Mouse (Mus musculus): ENCODE results near the gene Aip. TPM values are rescaled to one million over a fixed set of nuclear protein-coding genes. Genes with fewer than 3 reads are reported as not detected.
A peak's percentile ranks its signal among the peaks of the same experiment; 100 is the strongest.

Aip gene
- polyA plus RNA-seq (2016; fragmentation: Nextera tagmentation; extraction: Ambion mirVana), result 67.3 and 69.4 TPM in 2 replicates

- H3K27me3 ChIP-seq (replicated peaks), result no peaks in the 10 kb centered on the region
- peak within 1 kb of the TSS; percentile 78 for H3K4me3 ChIP-seq
- peak within 1 kb of the TSS; percentile 69 for H3K4me2 ChIP-seq (replicated peaks)
- under 1% methylated on average over 64 of the region's 64 CpGs for WGBS
- H3K4me1 ChIP-seq, result peaks cover 14% of the 10 kb centered on the region
- ATAC-seq (ENCODE audit: low FRiP score, low read depth), result peak; percentile 93
- H3K9ac ChIP-seq, result peak within 1 kb of the TSS; percentile 82
- H3K27ac ChIP-seq, result no peak within 1 kb of the TSS
- H3K36me3 ChIP-seq, result peaks cover 29% of the 10 kb centered on the region
- no peaks in the 10 kb centered on the region for H3K9me3 ChIP-seq
Observed at GRCm38 (mm10) chr19:4125741-4126696, at the start of gene Aip. Gene Aip (minus strand): TSS chr19:4125858.

- Histone ChIP-seq H3K27ac (no peak overlapping the region), H3K4me2 (replicated peaks) (no peak overlapping the region), H3K9ac (no peak overlapping the region), H3K4me1 (peaks cover 18% of the 10 kb centered on the region), H3K9me3 (no peaks in the 10 kb centered on the region), H3K27me3 (replicated peaks) (no peaks in the 10 kb centered on the region), H3K36me3 (no peaks in the 10 kb centered on the region), H3K4me3 (no peak overlapping the region)
- no peak for ATAC-seq (ENCODE audit: low FRiP score, low read depth)
- WGBS, result 55% methylated on average over 11 of the region's 11 CpGs
Observed at GRCm38 (mm10) chr19:4172925-4173324, 47.3 kb upstream of the Aip start.

- ATAC-seq (ENCODE audit: low FRiP score, low read depth), result no peak
- no peaks in the 10 kb centered on the region for H3K9me3 ChIP-seq
- H3K4me2 ChIP-seq (replicated peaks), result no peak overlapping the region
Observed at GRCm38 (mm10) chr19:4171393-4172290, 46.0 kb upstream of the Aip start.

DNA sequence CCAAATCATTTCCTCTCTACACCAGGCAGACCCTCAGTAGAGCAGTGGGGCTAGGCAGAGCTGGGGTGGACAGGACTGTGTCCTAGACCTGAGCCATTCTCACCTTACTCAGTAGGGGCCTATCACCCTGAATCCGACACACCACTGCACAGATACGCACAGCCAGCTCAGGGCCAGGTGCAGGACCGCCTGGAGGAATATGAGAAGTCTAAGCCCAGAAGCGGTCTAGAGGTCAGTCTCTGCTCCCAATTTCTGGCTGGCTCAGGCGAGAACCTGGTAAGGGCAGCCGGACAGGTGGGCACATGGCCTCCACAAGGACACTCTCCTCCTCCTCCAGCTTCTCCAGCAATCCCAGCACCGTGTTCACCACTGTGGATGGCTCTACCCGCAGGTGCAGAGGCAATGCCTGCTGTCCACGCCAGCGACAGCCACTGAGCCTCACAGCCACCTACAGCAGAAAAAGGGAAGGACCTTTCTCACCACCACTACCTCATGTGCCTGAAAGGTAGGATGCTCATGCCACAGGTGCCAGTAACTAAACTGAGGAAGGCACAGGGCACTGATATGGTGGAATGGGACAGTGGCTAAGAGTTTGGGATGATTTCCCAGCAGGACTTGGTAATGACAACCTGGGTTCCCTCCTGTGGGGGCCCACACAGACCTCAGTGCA, 45.2 kb upstream of the Aip start:
- no peak for ATAC-seq (ENCODE audit: low FRiP score, low read depth)
- peak overlapping the region; percentile 72; the same call in 1 of the 2 replicates for H3K4me2 ChIP-seq (replicated peaks)
- H3K9ac ChIP-seq, result 0 out of 2 replicates have a peak overlapping the region, but pooled peaks have one; percentile 71
- WGBS, result 94% methylated on average over 10 of the region's 10 CpGs
- no peaks in the 10 kb centered on the region for H3K27me3 ChIP-seq (replicated peaks)
- H3K9me3 ChIP-seq, result no peaks in the 10 kb centered on the region
- H3K4me1 ChIP-seq, result peaks cover 18% of the 10 kb centered on the region
- H3K4me3 ChIP-seq, result no peak overlapping the region
- H3K27ac ChIP-seq, result no peak overlapping the region
- no peaks in the 10 kb centered on the region for H3K36me3 ChIP-seq

More at GRCm38 (mm10) chr19:4171393-4172290, 46.0 kb upstream of the Aip start:
- WGBS, result 76% methylated on average over 13 of the region's 13 CpGs
- Histone ChIP-seq H3K36me3 (no peaks in the 10 kb centered on the region), H3K9ac (no peak overlapping the region), H3K27ac (no peak overlapping the region), H3K4me3 (no peak overlapping the region), H3K27me3 (replicated peaks) (no peaks in the 10 kb centered on the region), H3K4me1 (peaks cover 18% of the 10 kb centered on the region)

GRCm38 (mm10) chr19:4169810-4170209, 44.2 kb upstream of the Aip start:
- Histone ChIP-seq H3K9me3 (no peaks in the 10 kb centered on the region), H3K27ac (peak overlapping the region; percentile 75), H3K4me2 (replicated peaks) (peak overlapping the region; percentile 72), H3K36me3 (no peaks in the 10 kb centered on the region), H3K27me3 (replicated peaks) (no peaks in the 10 kb centered on the region), H3K9ac (peak overlapping the region; percentile 71), H3K4me1 (peaks cover 10% of the 10 kb centered on the region), H3K4me3 (peak overlapping the region; percentile 40)
- 8% methylated on average over 27 of the region's 27 CpGs for WGBS
- peak; percentile 67 for ATAC-seq (ENCODE audit: low FRiP score, low read depth)

DNA sequence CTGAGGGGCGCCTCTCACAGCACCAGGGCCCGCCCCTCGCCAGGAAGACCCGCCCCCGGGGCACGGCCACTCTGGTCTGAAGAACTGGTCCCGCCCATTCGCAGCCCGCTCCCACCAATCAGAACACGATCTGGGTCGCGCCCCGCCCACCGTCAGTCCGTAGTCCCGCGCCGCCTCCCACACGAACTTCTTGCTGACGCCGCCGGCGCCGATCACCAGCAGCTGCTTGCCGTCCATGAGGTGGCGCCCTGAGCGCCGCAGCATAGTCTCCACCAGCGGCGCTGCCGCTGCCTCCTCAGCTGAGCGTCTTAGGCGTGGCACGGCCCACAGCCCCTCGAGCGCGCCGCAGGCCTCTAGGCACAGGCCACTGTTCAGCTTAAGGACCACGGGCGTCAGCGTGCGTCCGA, 43.7 kb upstream of the Aip start:
- Histone ChIP-seq H3K9me3 (no peaks in the 10 kb centered on the region), H3K4me1 (peaks cover 10% of the 10 kb centered on the region), H3K4me2 (replicated peaks) (peak overlapping the region; percentile 72), H3K36me3 (no peaks in the 10 kb centered on the region), H3K4me3 (peak overlapping the region; percentile 40), H3K9ac (peak overlapping the region; percentile 71), H3K27me3 (replicated peaks) (no peaks in the 10 kb centered on the region), H3K27ac (peak overlapping the region; percentile 75)
- under 1% methylated on average over 43 of the region's 43 CpGs for WGBS
- peak; percentile 94 for ATAC-seq (ENCODE audit: low FRiP score, low read depth)

DNA sequence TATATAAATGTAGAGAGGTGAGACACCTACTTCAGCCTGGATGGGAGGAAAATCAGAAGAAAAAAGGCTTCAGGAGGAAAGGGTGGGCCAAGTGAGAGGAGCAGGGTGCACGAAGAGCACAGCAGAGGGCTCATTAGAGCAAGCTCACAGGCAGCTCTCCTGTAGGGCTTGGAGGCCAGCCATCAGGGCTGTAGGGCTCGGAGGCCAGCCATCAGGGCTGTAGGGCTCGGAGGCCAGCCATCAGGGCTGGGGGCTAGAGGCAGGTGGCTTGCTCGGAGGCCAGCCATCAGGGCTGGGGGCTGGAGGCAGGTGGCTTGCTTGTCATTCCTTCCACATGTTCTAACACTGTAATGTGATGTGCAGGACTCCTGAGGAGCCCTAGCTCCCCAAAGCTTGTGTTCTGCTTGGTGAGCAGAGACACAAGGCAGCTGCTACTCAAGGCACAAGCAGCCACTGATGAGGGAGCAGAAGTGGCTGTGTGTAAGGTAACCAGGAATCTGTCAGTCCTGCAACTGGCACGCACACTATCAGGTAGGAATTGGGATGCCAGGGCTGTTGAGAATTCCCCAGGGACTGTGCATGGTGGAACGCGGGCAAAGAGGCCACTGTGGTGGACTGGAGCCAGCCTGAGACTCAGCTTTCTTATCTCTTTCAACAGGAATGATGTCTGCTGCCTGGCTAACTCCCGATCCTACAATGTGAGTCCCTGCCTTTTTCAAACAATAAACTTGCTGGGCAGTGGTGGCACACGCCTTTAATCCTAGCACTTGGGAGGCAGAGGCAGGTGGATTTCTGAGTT, 41.2 kb upstream of the Aip start:
- 83% methylated on average over 9 of the region's 9 CpGs for WGBS
- Histone ChIP-seq H3K27me3 (replicated peaks) (no peaks in the 10 kb centered on the region), H3K4me2 (replicated peaks) (no peak overlapping the region), H3K4me3 (no peak overlapping the region), H3K36me3 (no peaks in the 10 kb centered on the region), H3K27ac (no peak overlapping the region), H3K4me1 (peaks cover 18% of the 10 kb centered on the region), H3K9ac (no peak overlapping the region), H3K9me3 (no peaks in the 10 kb centered on the region)
- no peak for ATAC-seq (ENCODE audit: low FRiP score, low read depth)

DNA sequence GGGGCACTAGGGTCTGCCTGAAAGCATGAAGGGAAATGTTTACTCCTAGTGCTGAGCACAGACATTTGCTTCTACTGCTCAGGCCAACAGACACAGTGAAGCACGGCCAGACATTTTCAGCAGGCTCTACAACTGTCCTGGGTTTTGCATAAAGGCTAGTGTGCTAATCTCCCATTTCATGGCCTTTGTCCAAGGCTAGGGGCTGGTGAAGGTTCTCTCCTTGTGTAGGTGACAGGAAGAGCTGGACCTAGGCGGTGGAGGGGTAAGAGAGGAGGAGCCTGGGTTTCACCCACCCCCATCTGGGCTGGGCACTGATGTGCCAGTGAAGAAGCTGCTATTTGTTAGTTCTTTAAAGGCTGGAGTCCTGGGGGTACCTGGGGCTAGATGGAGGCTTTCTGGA, 39.1 kb upstream of the Aip start:
- Histone ChIP-seq H3K9me3 (no peaks in the 10 kb centered on the region), H3K9ac (no peak overlapping the region), H3K27me3 (replicated peaks) (no peaks in the 10 kb centered on the region), H3K27ac (no peak overlapping the region), H3K4me1 (peaks cover 11% of the 10 kb centered on the region), H3K4me3 (no peak overlapping the region), H3K36me3 (peaks cover 13% of the 10 kb centered on the region), H3K4me2 (replicated peaks) (no peak overlapping the region)
- 83% methylated on average over 2 of the region's 2 CpGs for WGBS
- ATAC-seq (ENCODE audit: low FRiP score, low read depth), result no peak

DNA sequence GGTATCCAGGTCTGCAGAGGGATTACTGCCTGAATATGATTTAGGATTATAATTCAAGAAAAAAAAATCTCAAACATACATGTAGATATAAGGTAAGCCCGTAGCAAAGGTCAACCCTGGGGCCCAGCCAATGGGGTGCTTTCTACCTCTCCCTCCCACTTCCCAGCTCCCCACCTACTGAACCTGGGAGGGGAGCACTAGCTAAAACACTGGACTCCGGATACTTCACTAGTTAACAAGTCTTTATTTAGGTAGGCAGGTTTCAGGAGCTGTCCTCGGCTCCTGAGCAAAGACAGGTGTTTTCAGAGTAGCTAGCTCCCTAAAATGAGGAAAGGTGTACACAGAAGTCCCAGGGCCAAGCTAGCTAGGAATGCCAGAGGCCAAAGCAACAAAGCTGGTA, 38.4 kb upstream of the Aip start:
- H3K4me2 ChIP-seq (replicated peaks), result no peak overlapping the region

DNA sequence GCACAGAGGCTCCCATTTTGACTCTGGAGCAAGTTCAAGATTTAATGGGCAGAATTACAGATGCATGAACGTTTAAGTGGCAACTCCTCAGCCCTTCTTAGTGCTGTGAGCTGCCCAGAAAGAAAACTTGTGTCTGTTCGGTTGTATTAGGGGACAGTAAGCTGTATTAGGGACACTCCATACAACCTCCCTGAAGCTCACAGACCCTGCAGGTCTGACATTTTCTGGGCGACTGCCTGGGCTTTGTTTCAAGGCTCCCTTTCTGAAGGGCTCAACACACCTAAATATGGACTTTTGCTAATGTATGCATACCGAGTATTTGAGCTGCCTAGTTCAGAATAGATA, 37.9 kb upstream of the Aip start:
- H3K4me2 ChIP-seq (replicated peaks), result peak overlapping the region; percentile 97
- H3K9me3 ChIP-seq, result no peaks in the 10 kb centered on the region
- peaks cover 25% of the 10 kb centered on the region for H3K36me3 ChIP-seq
- no peaks in the 10 kb centered on the region for H3K27me3 ChIP-seq (replicated peaks)
- WGBS, result 41% methylated on average over 4 of the region's 4 CpGs
- H3K4me3 ChIP-seq, result peak overlapping the region; percentile 68
- peak; percentile 30 for ATAC-seq (ENCODE audit: low FRiP score, low read depth)
- H3K4me1 ChIP-seq, result peaks cover 8% of the 10 kb centered on the region
- peak overlapping the region; percentile 62 for H3K27ac ChIP-seq
- peak overlapping the region; percentile 48; the same call in 1 of the 2 replicates for H3K9ac ChIP-seq

More for the DNA sequence above, 38.4 kb upstream of the Aip start:
- H3K27me3 ChIP-seq (replicated peaks), result no peaks in the 10 kb centered on the region
- 91% methylated on average over 3 of the region's 3 CpGs for WGBS
- H3K4me3 ChIP-seq, result no peak overlapping the region
- peaks cover 19% of the 10 kb centered on the region for H3K36me3 ChIP-seq
- no peaks in the 10 kb centered on the region for H3K9me3 ChIP-seq
- ATAC-seq (ENCODE audit: low FRiP score, low read depth), result no peak
- no peak overlapping the region for H3K27ac ChIP-seq
- no peak overlapping the region for H3K9ac ChIP-seq
- H3K4me1 ChIP-seq, result peaks cover 8% of the 10 kb centered on the region
